Mouse (Mus musculus): Measurements from ENCODE around the gene Il1rapl2. TPM values are rescaled to one million over a fixed set of nuclear protein-coding genes. Genes with fewer than 3 reads are reported as not detected.

The Il1rapl2 gene
- 0.20 and 0.38 TPM in 2 replicates for polyA plus RNA-seq (2016; fragmentation: Nextera tagmentation; extraction: Ambion mirVana)

DNA sequence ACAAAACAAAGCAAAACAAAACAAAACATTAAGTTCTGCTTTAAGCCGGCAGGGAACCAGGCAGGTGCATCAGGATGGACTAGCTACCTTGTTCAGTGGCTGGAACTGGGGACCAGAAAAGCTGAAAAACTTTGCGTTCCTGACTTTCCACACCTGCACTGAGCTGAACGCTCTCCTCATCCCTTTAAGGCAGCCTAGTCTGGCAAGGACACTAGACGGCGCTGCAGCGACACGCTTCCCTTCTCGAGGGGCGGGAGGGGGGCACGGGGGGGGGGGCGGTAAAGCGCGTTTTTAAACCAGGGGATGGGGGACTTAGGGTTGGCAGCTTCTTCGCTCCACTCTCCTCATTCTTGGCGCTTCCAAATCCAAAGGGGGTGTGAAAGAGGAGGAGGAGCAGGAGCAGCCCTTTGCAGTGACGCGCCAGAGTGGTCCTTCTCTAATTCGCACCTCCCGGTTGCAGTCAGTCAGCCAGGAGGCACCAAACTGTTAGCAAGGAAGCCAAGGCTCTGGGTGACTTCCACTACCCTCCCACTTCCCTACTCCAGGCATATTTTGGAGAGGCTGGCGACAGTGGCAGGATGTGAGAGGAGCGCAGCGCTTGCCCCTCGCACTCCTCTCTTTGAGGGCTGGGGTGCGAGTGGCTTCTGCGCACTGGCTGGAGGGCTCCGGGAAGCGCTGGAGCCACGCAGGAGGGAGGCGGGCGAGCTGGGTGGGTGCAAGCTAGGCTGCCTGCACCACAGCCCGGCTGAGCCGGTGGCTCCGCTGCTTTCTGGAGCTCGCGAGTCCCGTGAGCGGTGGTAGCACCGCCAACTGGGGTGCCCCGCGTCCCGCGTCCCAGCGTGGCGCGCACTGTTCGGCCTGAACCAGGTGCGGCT, at the start of gene Il1rapl2:
Il1rapl2 (plus strand) TSS at position 288 of the 875 bp plus-strand sequence.
- no peaks in the 10 kb centered on the region for H3K36me3 ChIP-seq (replicated peaks)
- peak within 1 kb of the TSS; percentile 57 for H3K4me3 ChIP-seq
- WGBS, result 12% methylated on average over 47 of the region's 47 CpGs
- H3K27me3 ChIP-seq (replicated peaks; ENCODE audit: low read depth, poor library complexity, severe bottlenecking), result peaks cover 58% of the 10 kb centered on the region
- H3K27ac ChIP-seq (replicated peaks), result no peak within 1 kb of the TSS
- DNase-seq (ENCODE audit: low spot score), result peak; percentile 43
- H3K9me3 ChIP-seq, result no peaks in the 10 kb centered on the region
- H3K4me1 ChIP-seq, result no peaks in the 10 kb centered on the region

DNA sequence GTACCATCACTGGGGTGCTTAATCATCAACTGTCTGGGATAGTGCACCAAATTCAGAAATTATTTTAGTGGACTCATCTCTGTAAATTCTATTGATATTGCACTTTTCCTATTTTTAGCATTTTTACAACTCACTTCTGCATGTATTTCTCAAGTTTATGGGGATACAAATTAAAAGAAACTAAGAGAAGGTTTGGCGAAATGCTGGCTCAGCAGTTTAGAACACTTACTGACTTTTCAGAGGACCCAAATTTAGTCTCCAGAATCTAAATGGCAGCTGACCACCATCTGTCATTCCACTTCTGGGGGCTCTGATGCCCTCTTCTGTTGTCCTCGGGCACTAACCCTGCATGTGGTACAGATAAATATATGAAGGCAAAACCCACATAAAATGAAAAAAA, 22.1 kb upstream of the Il1rapl2 start:
- no peak overlapping the region for H3K27ac ChIP-seq (replicated peaks)
- 86% methylated on average over 2 of the region's 2 CpGs for WGBS
- H3K4me3 ChIP-seq, result no peak overlapping the region
- no peak for DNase-seq (ENCODE audit: low spot score)
- H3K9me3 ChIP-seq, result no peaks in the 10 kb centered on the region
- no peaks in the 10 kb centered on the region for H3K4me1 ChIP-seq
- no peaks in the 10 kb centered on the region for H3K27me3 ChIP-seq (replicated peaks; ENCODE audit: low read depth, poor library complexity, severe bottlenecking)
- H3K36me3 ChIP-seq (replicated peaks), result no peaks in the 10 kb centered on the region

- no peak overlapping the region for H3K27ac ChIP-seq (replicated peaks)
- 26% methylated on average over 21 of the region's 21 CpGs for WGBS
- H3K4me1 ChIP-seq, result no peaks in the 10 kb centered on the region
- no peaks in the 10 kb centered on the region for H3K36me3 ChIP-seq (replicated peaks)
- H3K9me3 ChIP-seq, result no peaks in the 10 kb centered on the region
- DNase-seq (ENCODE audit: low spot score), result peak; percentile 11
- H3K27me3 ChIP-seq (replicated peaks; ENCODE audit: low read depth, poor library complexity, severe bottlenecking), result peaks cover 58% of the 10 kb centered on the region
- H3K4me3 ChIP-seq, result peak overlapping the region; percentile 57
Observed at GRCm38 (mm10) chrX:137569472-137570188, 778 bp upstream of the Il1rapl2 start.

DNA sequence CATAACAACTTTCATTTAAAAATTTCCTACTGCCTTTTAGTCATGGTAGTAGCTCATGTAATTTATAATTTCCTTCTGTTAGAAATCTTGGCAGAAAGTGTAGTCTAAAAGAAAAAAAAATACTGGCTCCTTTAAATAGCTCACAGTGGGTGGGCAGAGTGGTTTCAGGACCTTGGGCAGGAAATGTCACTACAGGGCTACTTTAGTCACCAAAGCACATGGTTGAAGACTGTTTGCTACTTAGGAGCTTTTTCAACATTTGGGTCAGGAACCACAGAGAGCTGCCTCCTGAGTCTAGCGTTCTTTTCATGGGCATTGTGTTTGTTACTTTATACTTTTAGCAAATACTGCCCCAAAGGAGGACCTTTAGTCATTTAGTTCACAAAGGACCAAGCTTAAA, 12.2 kb downstream of the Il1rapl2 start:
- DNase-seq (ENCODE audit: low spot score), result no peak
- H3K27ac ChIP-seq (replicated peaks), result no peak overlapping the region
- H3K4me3 ChIP-seq, result no peak overlapping the region
- 36% methylated on average over 1 of the region's 1 CpGs for WGBS
- H3K9me3 ChIP-seq, result no peaks in the 10 kb centered on the region
- H3K4me1 ChIP-seq, result no peaks in the 10 kb centered on the region
- peaks cover 14% of the 10 kb centered on the region for H3K27me3 ChIP-seq (replicated peaks; ENCODE audit: low read depth, poor library complexity, severe bottlenecking)
- no peaks in the 10 kb centered on the region for H3K36me3 ChIP-seq (replicated peaks)

DNA sequence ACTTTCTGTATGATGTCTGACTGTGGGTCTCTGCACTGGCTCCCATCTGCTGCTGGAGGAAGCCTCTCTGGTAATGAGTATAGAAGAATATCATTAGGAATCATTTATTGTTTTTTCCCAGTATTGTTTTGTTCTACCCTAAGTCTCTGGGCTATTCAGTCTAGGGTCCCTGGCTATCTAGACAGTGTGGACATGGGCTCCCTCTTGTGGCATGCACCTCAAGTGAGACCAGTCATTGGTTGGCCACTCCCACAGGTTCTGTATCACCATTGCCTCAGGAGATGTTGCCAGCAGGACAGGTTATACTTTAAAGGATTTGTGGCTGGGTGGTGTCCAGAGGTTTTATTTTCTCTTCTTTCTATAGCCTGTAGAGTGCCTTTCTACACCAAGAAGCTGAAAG, 50.3 kb downstream of the Il1rapl2 start:
- Histone ChIP-seq H3K27ac (replicated peaks) (no peak overlapping the region), H3K9me3 (no peaks in the 10 kb centered on the region), H3K4me3 (no peak overlapping the region), H3K4me1 (no peaks in the 10 kb centered on the region), H3K27me3 (replicated peaks; ENCODE audit: low read depth, poor library complexity, severe bottlenecking) (0 out of 2 replicates have a peak, but pooled peaks cover 5% of the 10 kb centered on the region), H3K36me3 (replicated peaks) (no peaks in the 10 kb centered on the region)
- peak; percentile 12 for DNase-seq (ENCODE audit: low spot score)

DNA sequence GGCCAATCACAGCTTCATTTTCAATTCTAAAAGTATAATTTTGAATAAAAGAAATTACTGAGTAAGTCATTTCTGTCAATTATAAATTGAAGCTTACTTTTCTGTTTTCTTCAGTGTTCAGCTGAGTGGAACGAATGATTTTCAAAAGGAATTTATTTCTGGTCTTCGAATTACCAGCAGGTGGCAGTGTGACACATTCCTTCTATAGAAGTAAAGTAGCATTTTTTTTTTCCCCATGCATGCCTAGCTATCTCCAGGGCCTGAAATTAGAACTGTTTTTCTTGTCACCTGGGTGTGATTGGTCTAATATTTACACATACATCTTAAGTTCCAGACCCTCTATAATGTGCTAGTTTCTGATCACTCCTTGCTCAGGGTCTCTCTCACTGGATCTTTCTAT, 96.6 kb downstream of the Il1rapl2 start:
- no peak for DNase-seq (ENCODE audit: low spot score)
- no peak overlapping the region for H3K27ac ChIP-seq (replicated peaks)
- peaks cover 5% of the 10 kb centered on the region; the same call in 1 of the 2 replicates for H3K27me3 ChIP-seq (replicated peaks; ENCODE audit: low read depth, poor library complexity, severe bottlenecking)
- WGBS, result 38% methylated on average over 2 of the region's 2 CpGs
- H3K9me3 ChIP-seq, result no peaks in the 10 kb centered on the region
- H3K4me1 ChIP-seq, result no peaks in the 10 kb centered on the region
- H3K4me3 ChIP-seq, result no peak overlapping the region
- H3K36me3 ChIP-seq (replicated peaks), result no peaks in the 10 kb centered on the region

GRCm38 (mm10) chrX:137687974-137688373, 117.6 kb downstream of the Il1rapl2 start:
- WGBS, result 76% methylated on average over 1 of the region's 1 CpGs
- H3K4me3 ChIP-seq, result no peak overlapping the region
- H3K27ac ChIP-seq (replicated peaks), result no peak overlapping the region
- DNase-seq (ENCODE audit: low spot score), result no peak
- no peaks in the 10 kb centered on the region for H3K4me1 ChIP-seq
- no peaks in the 10 kb centered on the region for H3K9me3 ChIP-seq
- H3K36me3 ChIP-seq (replicated peaks), result no peaks in the 10 kb centered on the region
- H3K27me3 ChIP-seq (replicated peaks; ENCODE audit: low read depth, poor library complexity, severe bottlenecking), result peaks cover 1% of the 10 kb centered on the region; the same call in 1 of the 2 replicates

DNA sequence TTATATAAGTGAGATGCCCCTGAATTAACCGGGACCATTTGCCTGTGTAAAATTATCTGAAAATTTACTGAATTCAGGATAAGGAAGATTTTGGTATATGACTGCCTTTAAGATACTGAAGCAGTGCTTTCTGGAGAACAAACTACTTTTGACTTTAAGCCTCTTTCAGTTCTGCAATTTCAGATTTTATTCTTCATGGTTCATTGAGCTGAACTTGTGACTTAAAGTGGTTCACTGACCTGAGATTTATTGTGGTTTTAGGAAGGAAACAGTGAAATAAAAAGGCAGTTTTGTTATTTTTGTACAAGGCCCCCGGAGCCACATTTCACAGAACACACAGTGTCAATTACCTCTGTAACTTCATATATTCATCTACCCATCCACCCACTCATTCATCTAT, 129.6 kb downstream of the Il1rapl2 start:
- DNase-seq (ENCODE audit: low spot score), result no peak
- no peaks in the 10 kb centered on the region for H3K4me1 ChIP-seq
- H3K4me3 ChIP-seq, result no peak overlapping the region
- no peaks in the 10 kb centered on the region; the same call in 1 of the 2 replicates for H3K27me3 ChIP-seq (replicated peaks; ENCODE audit: low read depth, poor library complexity, severe bottlenecking)
- no peak overlapping the region for H3K27ac ChIP-seq (replicated peaks)
- H3K36me3 ChIP-seq (replicated peaks), result no peaks in the 10 kb centered on the region
- H3K9me3 ChIP-seq, result no peaks in the 10 kb centered on the region
- 88% methylated on average over 2 of the region's 2 CpGs for WGBS

DNA sequence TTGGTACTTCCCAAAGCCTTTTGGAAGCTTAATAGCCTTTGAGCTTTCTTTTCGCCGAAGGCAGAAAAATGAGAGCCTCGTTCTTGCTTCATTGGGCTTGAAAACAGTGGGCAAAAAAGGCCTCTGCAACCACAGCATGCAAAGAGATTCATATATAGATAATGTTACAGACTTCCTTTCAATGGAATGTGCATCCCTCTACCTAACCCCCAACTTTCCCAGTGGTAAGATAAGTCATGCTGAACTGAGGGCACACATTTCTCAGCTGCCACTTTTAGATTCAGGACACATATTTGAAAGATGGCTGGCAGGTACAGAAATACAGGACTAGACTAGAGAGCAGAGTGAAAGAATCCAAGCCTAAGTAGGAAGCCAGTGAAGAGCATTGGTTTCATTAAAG, 185.1 kb downstream of the Il1rapl2 start:
- Histone ChIP-seq H3K36me3 (replicated peaks) (no peaks in the 10 kb centered on the region), H3K4me1 (no peaks in the 10 kb centered on the region), H3K9me3 (no peaks in the 10 kb centered on the region), H3K4me3 (no peak overlapping the region), H3K27ac (replicated peaks) (no peak overlapping the region), H3K27me3 (replicated peaks; ENCODE audit: low read depth, poor library complexity, severe bottlenecking) (peaks cover 9% of the 10 kb centered on the region)
- 64% methylated on average over 3 of the region's 3 CpGs for whole genome bisulfite sequencing
- no peak for DNase-seq (ENCODE audit: low spot score)

DNA sequence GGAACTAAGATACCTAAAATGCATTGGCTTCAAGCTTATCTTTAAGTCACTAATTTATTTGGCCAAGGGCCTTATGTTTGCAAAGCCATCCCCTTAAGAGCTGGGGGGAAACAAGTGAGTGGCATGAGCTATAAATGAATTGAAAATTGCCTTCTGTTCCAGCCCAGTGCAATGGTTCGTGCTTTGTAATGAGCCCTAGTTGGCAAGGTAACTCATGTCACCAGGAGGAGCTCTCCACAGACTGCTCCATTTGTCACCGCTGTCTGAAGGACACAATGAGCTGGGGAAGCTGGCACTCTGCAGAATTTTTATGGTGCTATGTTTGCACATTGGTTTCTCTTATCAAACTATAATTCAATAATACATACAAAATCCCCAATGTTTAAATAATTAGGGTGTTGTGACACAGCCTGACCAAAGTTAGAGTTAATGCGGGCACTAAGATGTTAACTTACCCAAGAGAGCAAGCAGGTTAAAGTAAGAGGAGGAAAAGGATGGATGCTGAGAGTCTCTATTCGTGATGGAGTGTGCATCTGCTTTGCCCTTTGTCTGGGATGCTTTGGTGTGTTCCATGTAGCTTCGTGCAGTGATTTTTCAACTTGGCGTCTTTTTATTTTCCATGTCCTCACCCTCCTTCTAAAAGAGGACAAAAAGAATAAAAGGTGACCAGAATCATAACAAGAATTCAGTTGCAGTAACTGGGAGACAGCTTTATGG, 235.2 kb downstream of the Il1rapl2 start:
- DNase-seq (ENCODE audit: low spot score), result no peak

DNA sequence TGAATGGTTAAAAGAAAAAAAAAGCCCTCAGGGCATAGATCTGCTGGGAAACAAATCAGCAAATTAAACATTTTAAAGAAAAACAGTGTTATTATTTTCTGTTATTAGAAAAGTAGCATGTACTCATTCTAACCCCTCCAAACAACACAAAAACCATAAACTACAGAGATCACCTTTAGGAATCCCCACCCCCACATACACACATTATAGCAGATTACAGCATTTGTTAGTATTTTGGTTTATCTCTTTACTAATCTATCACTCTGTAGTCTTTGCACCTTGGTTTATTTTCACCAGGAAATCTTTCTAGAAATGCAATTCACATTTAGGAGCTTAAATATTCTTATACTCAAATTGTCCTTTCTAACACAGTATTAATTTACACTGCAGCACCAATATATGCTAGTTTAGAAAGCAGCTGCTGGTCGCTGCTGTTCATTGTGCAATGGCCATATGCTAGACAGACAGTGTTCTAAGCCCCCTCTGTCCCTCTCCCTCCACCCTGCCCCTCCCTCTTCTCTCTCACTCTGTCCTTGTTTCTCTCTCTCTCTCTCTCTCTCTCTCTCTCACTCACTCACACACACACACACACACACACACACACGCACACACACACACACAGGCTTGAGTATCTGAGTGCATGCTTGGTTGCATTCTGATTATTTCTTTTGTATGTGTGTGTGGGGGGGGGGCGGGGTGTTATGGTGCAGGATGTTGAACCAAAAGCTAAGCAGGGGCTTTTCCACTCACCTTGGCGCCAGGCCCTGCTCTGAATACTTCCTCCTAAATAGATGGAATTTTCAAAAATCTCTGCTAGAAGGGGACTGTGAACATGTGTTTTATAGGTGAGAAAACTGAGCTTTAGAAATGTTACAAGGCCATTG, 236.1 kb downstream of the Il1rapl2 start:
- no peaks in the 10 kb centered on the region for H3K9me3 ChIP-seq
- H3K4me1 ChIP-seq, result no peaks in the 10 kb centered on the region
- H3K4me3 ChIP-seq, result no peak overlapping the region
- H3K36me3 ChIP-seq (replicated peaks), result no peaks in the 10 kb centered on the region
- no peak overlapping the region for H3K27ac ChIP-seq (replicated peaks)
- peaks cover 5% of the 10 kb centered on the region; the same call in 1 of the 2 replicates for H3K27me3 ChIP-seq (replicated peaks; ENCODE audit: low read depth, poor library complexity, severe bottlenecking)
- WGBS, result 62% methylated on average over 4 of the region's 4 CpGs
- DNase-seq (ENCODE audit: low spot score), result no peak

More for the DNA sequence above, 235.2 kb downstream of the Il1rapl2 start:
- Histone ChIP-seq H3K4me3 (no peak overlapping the region), H3K27ac (replicated peaks) (no peak overlapping the region), H3K9me3 (no peaks in the 10 kb centered on the region), H3K4me1 (no peaks in the 10 kb centered on the region), H3K36me3 (replicated peaks) (no peaks in the 10 kb centered on the region), H3K27me3 (replicated peaks; ENCODE audit: low read depth, poor library complexity, severe bottlenecking) (0 out of 2 replicates have a peak, but pooled peaks cover 5% of the 10 kb centered on the region)
- 76% methylated on average over 6 of the region's 6 CpGs for WGBS

Measured in embryonic facial prominence, embryonic 10.5 days (tissue).